Mouse (Mus musculus): ENCODE data around the gene Gjb4.

The Gjb4 gene

DNA sequence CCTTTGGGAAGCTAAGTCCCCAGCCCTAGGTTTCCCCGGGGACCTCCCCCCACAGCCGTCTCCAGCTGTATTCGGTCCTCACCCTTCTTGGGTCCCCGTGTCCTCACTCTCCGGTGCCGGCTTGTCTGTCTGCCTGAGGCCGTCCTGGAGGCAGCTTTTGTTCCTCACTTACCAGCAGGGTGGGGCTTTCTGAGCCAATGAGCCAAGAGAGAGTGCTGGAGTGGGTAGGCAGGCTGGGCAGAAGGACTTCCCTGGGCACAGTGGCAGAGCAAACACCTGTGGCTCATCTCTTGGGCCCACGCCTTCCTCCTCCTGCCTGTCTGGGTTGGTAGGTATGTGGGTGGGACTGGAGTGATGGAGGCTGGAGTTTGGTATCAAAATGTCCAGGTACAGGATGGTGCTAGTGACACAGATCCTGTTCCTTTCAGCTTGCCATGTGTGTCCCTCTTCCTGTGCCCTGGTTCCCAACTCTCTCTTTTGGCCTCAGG lies at the start of gene Gjb4:
Gene Gjb4 (minus strand): TSS at position 131 of the 488 bp plus-strand sequence.
- DNase-seq (ENCODE audit: low spot score): no peak

DNA sequence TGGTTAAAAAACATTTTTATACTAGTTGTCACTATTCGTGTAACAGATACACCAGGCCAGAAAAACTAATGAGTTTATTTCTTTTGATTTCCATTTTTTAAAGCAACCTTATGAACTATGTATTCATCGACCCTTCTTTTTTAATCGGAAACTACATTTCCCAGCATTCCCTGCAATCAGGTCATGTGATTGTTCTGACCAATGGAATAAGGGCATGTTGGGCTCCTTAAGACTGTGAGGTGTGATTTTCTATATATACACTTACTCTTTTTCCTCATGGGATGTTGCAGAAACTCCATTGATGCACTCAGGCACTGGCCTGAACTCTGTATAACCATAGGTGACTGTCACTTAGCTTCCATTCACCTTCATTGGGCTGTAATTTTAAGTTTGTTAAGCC lies 48.7 kb upstream of the Gjb4 start:
- DNase-seq (ENCODE audit: low spot score): no peak

DNA sequence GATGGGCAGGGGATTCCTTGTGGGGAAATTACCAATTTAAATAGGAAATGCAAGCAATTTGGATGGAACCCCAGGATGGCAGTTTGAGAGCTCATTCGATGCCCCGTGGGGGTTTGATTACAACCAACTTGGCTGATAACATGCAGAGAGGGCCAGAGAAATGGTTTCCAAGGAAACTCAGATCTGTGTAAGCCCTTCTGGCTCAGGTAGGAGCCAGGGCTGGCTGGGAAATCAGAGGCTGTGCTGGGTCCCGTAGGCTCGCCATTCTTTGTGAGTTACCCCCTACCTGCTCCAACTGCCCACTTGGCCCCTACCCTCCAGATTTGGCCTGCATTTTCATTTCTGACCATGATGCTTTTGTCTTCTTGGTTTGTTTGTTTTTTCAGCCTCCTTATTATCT lies 48.3 kb upstream of the Gjb4 start:
- no peak for DNase-seq (ENCODE audit: low spot score)

DNA sequence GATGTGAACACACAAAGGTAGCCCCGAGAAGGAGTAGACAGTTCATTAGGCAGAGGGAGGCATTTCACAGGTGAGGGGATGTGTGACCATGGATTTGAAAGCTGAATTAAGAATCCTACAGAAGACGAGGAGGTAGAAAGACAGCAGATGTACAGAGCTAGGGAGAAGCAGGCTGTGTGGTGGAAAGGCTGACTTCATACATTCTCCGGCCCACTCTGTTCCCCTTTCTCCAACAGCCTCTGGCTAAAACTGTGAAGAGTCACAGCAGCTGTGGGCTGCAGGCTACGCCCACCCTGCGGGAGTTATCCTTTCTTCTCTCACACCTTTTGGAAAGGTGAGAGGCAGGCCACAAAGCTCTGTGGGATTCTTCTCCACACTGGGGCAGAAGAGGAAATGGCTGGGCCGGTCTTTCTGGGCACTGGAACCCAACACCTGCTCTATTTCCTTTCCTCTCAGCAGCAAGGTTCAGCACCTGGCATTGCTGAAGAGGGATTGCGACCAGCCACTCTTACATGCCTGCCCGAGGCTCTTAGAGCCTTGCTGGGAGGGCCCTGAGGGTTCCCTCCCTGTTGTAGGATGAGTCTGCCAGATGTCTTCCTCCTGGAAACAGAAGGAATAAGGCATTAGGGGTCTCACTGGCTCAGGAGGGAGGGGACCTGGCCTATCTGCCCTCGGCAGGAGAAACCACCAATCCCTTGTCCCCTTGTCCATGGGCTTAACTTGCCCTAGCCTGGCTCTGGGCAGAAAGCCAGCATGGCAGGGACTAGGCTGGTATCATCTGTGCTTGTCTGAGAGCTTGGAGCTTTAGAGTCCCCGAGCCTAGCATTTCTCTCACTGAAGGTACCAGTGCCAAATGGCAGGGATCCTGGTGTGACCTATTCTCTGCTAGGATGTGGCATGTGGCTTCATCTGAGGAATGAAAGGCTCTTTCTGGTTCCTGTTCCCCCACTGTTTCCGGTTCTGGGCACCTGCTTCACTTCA lies 46.6 kb upstream of the Gjb4 start:
- DNase-seq (ENCODE audit: low spot score): no peak

DNA sequence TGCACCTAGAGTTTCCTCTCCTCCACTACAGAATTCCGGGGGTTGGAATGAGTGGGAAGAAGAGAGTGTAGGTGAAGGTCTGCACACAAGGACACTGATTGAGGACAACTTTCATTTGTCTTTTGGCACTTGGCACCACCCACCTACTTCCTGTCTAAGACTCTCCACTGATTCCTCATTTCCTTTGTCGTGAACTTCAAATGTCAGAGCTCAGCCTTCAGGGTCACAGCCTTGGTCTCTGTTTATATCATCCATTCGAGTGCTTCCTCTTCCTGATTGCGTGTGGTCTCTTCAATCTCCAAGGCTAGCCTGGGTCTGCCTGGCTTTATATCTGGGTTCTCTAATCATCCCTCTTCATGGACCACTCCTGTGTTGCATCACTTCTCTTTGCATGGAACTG lies 41.7 kb upstream of the Gjb4 start:
- DNase-seq (ENCODE audit: low spot score): no peak

DNA sequence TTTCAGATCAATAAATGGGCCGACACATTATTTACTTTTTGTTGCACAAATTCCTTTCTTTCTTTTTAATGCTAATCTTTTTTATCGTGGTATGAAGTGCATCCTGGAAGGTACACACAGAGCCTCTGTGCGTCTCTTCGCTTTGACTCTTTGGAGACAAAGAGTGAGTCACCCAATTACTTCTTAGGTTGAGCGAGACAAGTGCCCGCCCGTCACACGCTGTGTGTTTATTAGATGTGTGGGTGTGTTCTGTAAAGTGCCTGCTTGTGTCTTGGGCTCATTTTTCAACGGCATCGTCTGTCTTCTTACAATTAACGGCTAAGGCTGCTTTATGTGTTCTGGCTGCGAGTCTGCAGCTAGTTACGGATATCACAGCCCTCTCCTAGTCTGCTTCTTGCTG lies 35.8 kb upstream of the Gjb4 start:
- DNase-seq (ENCODE audit: low spot score): no peak

DNA sequence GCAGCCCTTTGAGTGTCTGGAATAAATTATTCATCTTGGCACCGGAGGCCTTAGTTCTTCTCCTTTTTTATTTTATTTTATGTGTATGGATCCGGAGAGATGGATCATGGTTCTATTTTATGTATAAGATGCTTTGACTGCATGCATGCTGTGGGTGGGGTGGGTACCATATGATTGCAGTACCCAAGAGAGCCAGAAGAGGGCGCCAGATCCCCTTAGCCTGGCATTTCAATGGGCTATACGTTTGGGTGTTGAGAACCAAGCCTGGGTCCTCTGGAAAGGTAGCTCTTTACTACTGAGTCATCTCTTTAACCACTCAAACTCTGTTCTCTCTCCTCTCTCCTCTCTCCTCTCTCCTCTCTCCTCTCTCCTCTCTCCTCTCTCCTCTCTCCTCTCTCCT lies 23.5 kb upstream of the Gjb4 start:
- DNase-seq (ENCODE audit: low spot score): no peak

DNA sequence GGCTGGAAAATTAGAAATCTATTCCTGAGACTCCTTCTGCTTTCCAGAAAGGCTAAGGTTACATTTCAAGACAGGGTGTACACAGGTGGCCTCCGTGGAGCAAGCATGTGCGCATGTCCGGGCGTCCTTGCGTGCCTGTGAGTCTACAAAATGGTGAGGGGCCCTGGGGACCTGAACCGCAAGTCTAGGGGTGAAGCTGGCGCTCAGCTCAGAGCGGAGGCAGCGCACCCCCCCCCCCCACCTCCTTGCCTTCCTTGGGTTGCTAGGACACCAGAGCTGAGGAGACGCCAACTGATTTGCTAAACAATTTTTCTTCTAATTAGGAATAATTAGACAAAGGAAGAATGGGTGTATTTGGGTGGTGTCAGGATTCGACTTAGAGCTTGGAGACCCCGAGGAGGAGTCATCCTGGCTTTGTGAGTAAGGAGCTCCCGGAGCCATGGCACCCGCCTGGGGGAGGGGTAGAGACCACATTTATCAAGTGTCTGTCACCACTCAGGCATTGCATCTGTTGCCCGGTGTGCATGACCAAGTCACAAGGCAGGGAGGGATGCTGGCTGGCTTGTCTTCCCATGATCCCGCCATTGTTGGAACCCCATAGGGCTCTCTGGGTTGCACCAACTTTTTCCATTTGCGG lies 21.8 kb upstream of the Gjb4 start:
- DNase-seq (ENCODE audit: low spot score): no peak

DNA sequence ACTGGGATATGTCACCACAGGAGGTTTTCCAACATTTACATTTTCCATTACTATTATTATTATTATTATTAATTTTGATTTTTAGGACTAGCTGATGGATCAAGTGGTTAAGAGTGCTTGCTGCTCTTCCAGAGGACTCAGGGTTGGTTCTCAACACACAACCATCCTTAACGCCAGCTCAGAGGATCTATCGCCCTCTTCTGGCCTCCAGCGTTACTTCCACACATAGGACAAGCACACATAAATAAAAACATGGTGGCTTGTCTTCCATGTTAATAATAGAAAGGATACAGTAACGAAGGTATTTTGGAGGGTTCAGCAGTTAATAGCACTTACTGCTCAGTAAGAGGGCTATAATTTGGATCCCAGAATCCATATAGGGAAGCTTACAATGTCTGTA lies 20.8 kb upstream of the Gjb4 start:
- no peak for DNase-seq (ENCODE audit: low spot score)

DNA sequence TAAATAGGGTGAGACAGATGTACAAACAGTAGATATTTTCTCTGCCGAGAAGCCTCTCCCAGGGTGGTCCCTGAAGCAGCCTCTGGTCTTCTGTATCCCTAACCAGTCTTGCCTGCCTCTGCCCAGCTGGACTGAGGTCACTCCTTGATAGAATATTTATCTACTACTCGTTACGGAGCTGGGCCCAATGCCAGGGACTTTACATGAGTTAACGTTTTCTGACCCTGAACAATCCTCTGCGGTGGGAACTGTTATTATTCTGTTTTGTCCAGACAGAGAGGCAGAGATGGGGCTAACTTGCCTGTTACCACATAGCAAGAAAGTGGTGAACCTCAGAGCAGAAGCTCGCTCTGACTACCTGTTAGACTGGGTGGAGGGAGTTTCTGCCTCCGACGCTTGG lies 19.6 kb upstream of the Gjb4 start:
- no peak for DNase-seq (ENCODE audit: low spot score)

DNA sequence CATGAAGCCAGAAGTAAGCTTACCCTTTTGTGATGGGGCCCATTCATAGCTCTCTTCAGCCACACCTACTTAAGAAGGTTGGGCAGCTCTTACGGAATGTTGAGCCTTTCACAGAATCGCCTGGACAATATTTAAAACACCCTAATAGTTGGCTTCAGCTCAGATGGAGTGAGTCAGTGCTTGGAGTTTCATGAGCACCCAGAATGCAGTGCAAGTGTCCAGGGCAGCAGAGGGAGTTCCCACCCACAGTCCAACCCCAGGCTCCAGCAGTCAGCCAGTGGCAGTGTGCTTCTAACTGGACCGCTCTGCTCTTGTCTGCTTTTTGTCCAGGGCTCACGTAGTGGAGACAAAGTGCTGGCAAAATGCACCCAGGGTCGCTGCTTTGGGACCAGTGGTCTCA lies 17.7 kb upstream of the Gjb4 start:
- no peak for DNase-seq (ENCODE audit: low spot score)

DNA sequence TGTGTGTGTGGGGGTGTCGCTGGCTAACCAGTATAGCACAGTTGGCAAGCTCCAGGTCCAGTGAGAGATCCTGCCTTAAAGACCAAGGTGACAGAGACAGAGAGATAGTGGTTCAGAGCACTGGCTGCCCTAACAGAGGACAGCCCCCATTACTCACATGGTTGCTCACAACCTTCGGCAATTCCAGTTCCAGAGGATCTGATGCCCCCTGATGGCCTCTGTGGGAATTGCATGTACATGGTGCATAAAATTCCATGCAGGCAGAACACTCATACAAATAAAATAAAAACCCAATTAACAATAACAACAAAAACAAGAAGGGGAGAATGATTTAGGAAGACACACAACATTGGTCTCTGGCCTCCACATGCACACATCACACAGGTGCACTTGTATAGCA lies 16.6 kb upstream of the Gjb4 start:
- DNase-seq (ENCODE audit: low spot score): no peak

DNA sequence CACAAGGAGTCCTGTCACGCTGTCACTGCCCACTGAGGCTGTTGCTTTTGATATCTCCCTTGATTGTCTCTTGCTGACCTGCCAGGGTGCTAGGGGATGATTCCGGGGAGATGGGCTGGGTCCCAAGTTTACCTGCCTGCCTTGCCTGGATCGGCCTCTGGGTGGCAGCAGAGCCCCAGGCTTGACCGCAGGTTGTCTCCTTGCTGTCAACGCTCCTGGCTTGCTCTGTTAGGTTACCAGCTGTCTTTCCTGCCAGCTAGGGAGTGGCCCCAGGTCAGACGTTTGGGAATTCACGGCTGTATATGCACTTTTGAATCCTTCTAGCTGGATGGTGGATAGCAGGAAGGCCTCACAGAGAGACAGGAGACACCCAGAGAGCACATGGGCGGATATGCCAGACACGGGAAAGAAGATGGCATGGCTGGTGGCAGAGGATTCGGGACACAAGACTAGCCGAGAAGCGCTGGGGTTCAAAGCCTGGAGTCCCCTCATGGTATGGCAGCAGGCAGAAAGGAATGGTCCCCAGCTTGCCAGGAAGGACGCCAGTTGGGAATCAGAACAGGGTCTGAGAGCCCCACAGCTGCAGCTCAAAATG lies 14.6 kb upstream of the Gjb4 start:
- DNase-seq (ENCODE audit: low spot score): no peak

DNA sequence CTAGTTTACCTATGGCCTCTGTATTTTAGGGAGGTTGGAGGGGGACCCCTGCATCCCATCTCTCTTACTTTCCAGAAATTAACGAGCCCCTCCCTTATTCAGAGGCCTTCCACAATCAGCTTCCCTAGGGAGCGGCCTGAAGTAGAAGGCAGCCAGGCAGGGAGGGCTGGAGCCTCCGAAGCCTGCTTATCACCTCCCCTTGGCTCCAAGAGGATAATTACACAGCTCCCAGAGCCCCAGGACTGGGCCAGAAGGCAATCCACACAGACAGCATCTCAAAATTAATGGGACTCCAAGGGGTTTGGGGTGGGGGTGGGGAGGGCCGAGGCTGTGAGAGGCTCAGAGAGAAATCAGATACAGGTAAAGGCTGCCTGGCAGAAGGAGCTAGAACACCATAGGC lies 12.0 kb upstream of the Gjb4 start:
- DNase-seq (ENCODE audit: low spot score): no peak

DNA sequence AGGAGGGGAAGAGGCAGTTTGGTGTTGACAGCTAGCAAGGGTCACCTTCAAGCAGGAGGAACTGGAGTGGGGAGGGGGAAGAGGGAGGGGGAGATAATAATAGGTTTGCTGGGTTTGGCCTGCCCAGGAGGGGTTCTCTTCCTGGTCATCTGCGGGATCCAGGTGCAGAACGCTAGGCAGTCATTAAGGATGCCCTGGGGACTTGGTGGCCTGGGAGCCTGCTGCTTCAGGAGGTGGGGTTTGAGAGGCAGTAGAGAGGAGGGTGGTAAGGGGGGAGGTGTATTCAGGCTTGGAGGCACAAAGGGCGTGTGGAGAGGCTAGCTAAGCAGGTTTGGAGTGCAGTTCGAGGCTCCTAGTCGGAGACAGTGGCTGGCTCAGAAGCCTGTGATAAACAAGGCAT lies 11.6 kb upstream of the Gjb4 start:
- DNase-seq (ENCODE audit: low spot score): no peak

DNA sequence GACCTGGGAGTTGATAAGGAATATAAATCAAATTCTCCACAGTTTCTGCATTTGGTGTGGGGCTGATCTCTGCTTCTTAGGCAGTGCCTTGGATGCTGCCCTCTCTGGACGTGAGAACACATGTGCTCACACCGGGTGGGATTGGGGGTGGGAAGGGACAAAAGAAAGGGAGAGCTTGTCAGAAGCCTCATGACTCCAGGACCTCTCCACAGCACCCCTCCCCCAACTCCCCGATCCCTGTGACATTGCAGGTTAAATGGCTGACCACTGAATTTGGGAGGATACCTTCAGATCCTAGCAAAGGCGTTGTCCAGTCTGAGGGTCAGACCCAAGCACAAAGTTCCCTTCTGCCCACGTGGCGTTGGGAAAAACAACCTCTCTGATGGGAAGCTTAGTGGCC lies 10.6 kb upstream of the Gjb4 start:
- DNase-seq (ENCODE audit: low spot score): no peak

DNA sequence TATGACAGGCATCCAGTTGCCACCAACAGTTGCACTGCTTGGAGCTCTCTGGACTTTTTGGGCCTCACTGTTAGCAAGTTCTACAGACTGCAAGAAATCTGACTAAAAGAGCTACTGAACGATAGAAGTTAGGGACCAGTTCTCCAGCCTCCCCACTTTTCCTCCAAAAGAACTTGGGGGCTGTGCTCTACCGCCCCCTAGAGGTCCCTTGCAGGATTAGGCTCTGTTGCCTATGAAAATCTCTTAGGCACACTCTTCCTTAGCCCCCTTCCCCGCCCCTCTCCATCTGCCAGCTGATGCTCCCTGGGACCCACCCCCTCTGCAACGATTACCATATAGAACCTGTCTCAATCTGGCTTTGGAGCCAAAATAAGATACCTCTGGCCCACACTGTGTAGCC lies 9.4 kb upstream of the Gjb4 start:
- no peak for DNase-seq (ENCODE audit: low spot score)

DNA sequence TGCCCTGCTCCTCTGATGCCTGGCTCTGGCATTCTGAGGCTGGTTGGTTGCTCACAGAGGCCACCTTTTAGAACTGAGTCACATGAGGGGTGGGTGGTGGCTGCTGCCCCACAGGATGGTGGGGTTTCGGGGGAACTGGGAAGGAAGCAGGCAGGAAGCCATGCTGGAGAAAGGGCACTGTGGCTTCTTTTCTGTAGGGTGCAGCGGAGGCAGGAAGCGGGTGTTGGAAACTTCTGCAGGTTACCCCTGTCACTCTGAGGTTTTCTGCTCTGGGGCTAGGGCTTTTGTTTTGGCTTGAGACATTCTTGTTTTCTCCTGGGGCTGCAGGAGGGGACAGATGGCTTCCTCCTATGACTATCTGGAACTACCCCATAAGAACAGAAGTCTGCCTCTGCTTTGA lies 8.6 kb upstream of the Gjb4 start:
- DNase-seq (ENCODE audit: low spot score): no peak

DNA sequence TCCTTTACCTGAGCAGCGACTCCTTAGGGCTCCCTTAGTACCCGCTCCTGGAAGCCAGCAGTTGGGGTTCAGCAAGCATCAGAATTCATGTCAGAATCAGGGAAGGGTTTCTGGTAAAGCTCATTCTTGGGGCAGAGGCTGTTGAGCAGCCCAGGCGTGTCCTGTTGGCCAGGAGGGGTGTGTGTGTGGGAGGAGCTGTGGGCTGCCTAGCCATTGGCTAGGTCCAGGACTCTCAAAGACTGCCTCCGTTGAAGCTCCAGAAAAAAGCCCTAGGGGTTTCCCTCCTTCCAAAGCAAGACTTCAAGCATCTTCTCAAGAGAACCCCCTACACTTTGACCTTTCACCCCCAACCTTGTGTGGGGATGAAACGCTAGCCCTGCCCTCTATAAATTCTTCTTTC lies 4.1 kb upstream of the Gjb4 start, which contains the start of gene Gjb5:
Gene Gjb5 (minus strand): TSS at position 164 of the 400 bp plus-strand sequence.
- DNase-seq (ENCODE audit: low spot score): no peak

DNA sequence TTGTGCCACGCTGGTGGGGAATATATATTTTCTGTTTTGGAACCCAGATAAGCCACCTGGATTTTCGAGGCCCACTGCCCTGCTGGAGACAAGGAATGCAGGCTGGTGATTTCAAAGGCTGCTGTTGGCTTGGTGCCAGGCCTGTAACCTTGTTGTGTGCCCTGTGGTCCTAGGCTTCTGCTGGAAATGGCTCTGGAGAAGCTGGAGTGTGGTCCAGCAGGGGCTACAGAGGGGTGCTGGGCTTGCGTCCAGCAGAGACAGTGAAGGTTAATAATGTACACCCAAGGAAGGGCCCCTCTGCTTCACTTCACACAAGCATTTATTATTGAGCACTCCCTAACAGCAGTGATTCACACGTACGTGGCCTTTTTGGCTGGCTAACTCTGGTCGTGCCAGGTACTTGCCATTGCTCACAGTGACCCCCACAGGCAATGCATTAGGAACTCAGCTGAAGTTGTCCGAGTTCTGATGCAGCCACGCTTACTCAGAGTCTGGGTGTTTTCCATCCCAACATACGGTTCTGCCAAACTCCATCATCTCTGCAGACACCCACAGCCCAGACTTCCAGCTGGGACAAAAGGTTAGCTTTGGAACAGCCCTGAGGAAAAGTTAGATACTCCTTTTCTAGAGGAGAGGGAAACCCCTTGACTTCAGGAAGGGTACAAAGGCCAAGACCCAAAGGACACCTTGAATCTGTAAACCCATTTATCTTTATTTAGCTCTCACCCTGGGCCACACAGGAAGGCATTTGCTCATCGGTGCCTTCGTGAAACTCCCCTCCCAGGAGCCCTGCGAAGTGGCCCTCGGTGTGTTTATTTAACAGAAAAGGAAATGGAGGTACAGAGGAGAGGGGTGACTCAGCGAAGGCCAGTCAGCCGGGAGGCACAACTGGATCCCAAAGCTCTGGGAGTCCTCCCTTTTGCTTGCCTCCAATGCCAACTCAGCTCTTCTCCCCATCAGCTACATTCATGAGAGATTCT lies 915 bp upstream of the Gjb4 start:
- DNase-seq (ENCODE audit: low spot score): no peak

DNA sequence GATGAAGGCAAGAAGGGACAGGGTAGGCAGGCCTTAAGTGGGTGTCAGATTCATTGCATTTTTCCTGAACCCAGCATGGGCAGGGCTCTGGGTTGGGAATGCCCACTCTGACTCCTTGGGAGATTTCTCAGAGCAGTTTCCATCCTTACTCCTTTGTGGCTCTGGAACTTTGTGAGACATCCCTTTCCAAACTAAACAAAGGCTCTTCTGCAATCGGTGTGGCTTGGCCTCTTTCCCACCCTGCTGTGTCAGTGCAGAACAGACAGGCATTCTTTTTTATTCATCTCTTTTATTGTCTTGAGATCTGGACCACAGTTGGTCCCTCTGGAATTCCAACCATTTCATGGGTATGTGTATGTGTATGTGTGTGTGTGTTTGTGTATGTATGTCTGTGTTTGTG lies 1.3 kb downstream of the Gjb4 start:
- no peak for DNase-seq (ENCODE audit: low spot score)
